Mouse (Mus musculus) mouse embryonic stem cell (cell line): Measurements from ENCODE around the gene Mrpl2.

ENCODE experiments used
- in situ Hi-C, 2 experiments: fragments of 300-500 bp; cut with MboI; formaldehyde crosslinking; loops; 1 replicate in 1 of 2; 3 replicates in 1 of 2; pipeline ENCODE4 v1.14.3; 2019 to 2020; ENCODE audit warnings: low sequenced_read_pairs in 2 of 2, low pct_unique_long_range_greater_than_20kb in 1 of 2, mixed read lengths in 1 of 2; ENCODE audit not compliant: unreplicated experiment in 1 of 2

Mrpl2 gene

GRCm38 (mm10) chr17:46622269-46622668 is 23.8 kb upstream of the Mrpl2 start:
- in situ Hi-C loops, result no loop called here

- in situ Hi-C loops, result no loop called here
Measured at GRCm38 (mm10) chr17:46623819-46624557, 22.0 kb upstream of the Mrpl2 start.

GRCm38 (mm10) chr17:46624598-46624997 is 21.4 kb upstream of the Mrpl2 start:
- in situ Hi-C loops, result no loop called here

GRCm38 (mm10) chr17:46627409-46627808 is 18.6 kb upstream of the Mrpl2 start:
- in situ Hi-C loops, result no loop called here

- in situ Hi-C loops, result no loop called here
Measured at GRCm38 (mm10) chr17:46628471-46628790, 17.6 kb upstream of the Mrpl2 start.

GRCm38 (mm10) chr17:46628791-46629684 is 17.0 kb upstream of the Mrpl2 start, which contains the start of gene Ptk7:
Gene Ptk7 (minus strand): TSS chr17:46629504.
- in situ Hi-C loops, result no loop called here

GRCm38 (mm10) chr17:46629685-46630441 is 16.2 kb upstream of the Mrpl2 start:
- in situ Hi-C loops, result no loop called here

- in situ Hi-C loops, result no loop called here
Measured at GRCm38 (mm10) chr17:46636831-46637523, 9.1 kb upstream of the Mrpl2 start.

GRCm38 (mm10) chr17:46639929-46640328 is 6.1 kb upstream of the Mrpl2 start:
- in situ Hi-C loops, result no loop called here

- in situ Hi-C loops, result no loop called here
Measured at GRCm38 (mm10) chr17:46642060-46642459, 4.0 kb upstream of the Mrpl2 start.

GRCm38 (mm10) chr17:46644152-46644805 is 1.8 kb upstream of the Mrpl2 start:
- in situ Hi-C loops, result no loop called here

- in situ Hi-C loops, result no loop called here
Measured at GRCm38 (mm10) chr17:46644916-46645475, 1.0 kb upstream of the Mrpl2 start.

GRCm38 (mm10) chr17:46646322-46646662 is 263 bp downstream of the Mrpl2 start:
- in situ Hi-C loops, result no loop called here

- in situ Hi-C loops, result no loop called here
Measured at GRCm38 (mm10) chr17:46647279-46647678, 1.2 kb downstream of the Mrpl2 start.

GRCm38 (mm10) chr17:46648436-46648835 is 2.4 kb downstream of the Mrpl2 start:
- in situ Hi-C loops, result no loop called here

- in situ Hi-C loops, result loop anchor here in 1 of 2 experiments (5.0 kb wide), 1 partner anchor 62 kb away; the partner anchor contains the start of gene Pex6
Measured at GRCm38 (mm10) chr17:46649811-46650210, 3.8 kb downstream of the Mrpl2 start.

- in situ Hi-C loops, result loop anchor here in 1 of 2 experiments (5.0 kb wide), 1 partner anchor 62 kb away; the partner anchor contains the start of gene Pex6
Measured at GRCm38 (mm10) chr17:46650232-46651031, 4.4 kb downstream of the Mrpl2 start, which contains the start of gene Cul7. Gene Cul7 (plus strand): TSS chr17:46650337.
